Mouse (Mus musculus) kidney, postnatal 0 days (tissue): ENCODE measurements around the gene Eif5. TPM values are rescaled to one million over a fixed set of nuclear protein-coding genes. Genes with fewer than 3 reads are reported as not detected.

Experiments used
- ATAC-seq: fragments of 200-750 bp; cut with Nextera tagmentation; replicated peaks from 2 replicates; pipeline ENCODE4 v1.8.0; 2017; ENCODE audit warnings: low read depth, moderate number of reproducible peaks, moderate TSS enrichment, moderate library complexity; ENCODE audit not compliant: low FRiP score
- DNase-seq: peaks from one replicate; pipeline ENCODE4 v3.0.0-alpha.2; 2016; ENCODE audit warnings: low spot score
- H3K27ac ChIP-seq: fragments of 300-500 bp; sonication (generic); 2 replicates; pipeline ENCODE4 v1.5.1; 2014; ENCODE audit warnings: mild to moderate bottlenecking
- H3K27me3 ChIP-seq: fragments of 300-500 bp; sonication (generic); 2 replicates; pipeline ENCODE4 v1.6.1; 2014; ENCODE audit warnings: low read length, mixed read lengths; ENCODE audit not compliant: insufficient read depth
- H3K36me3 ChIP-seq: fragments of 300-500 bp; sonication (generic); 2 replicates; pipeline ENCODE4 v1.6.1; 2014; ENCODE audit warnings: low read length, mixed read lengths; ENCODE audit not compliant: insufficient read depth
- H3K4me1 ChIP-seq: fragments of 300-500 bp; sonication (generic); replicated peaks from 2 replicates; pipeline ENCODE4 v1.6.1; 2014; ENCODE audit warnings: antibody characterized with exemption, low read length, mixed read lengths; ENCODE audit not compliant: insufficient read depth
- H3K4me2 ChIP-seq: fragments of 300-500 bp; sonication (generic); 2 replicates; pipeline ENCODE4 v1.6.1; 2014; ENCODE audit warnings: mild to moderate bottlenecking, low read length, moderate library complexity, mixed read lengths
- H3K4me3 ChIP-seq: fragments of 300-500 bp; sonication (generic); replicated peaks from 2 replicates; pipeline ENCODE4 v1.5.1; 2014; ENCODE audit warnings: low read depth, low read length
- H3K9ac ChIP-seq: fragments of 300-500 bp; sonication (generic); 2 replicates; pipeline ENCODE4 v1.6.1; 2014; ENCODE audit warnings: low read depth, low read length
- H3K9me3 ChIP-seq: fragments of 300-500 bp; sonication (generic); replicated peaks from 2 replicates; pipeline ENCODE4 v1.6.1; 2016; ENCODE audit warnings: low read length, inconsistent platforms, mixed read lengths
- CTCF ChIP-seq: IDR thresholded peaks from 2 replicates; pipeline ENCODE4 v1.5.1; 2016; ENCODE audit warnings: antibody characterized with exemption, low read depth, mild to moderate bottlenecking, moderate library complexity
- WGBS: fragments of 180-500 bp; shearing (Covaris S2); extraction: QIAGEN DNeasy Blood & Tissue Kit; methylation state at CpG from one replicate; pipeline ENCODE4 v1.1.7; 2014; 5-methylcytosine and 5-hydroxymethylcytosine counted together
- polyA plus RNA-seq: library from polyadenylated mRNA; unstranded; fragments of >200 nt; fragmentation: Nextera tagmentation; extraction: Ambion mirVana; gene quantifications from 2 replicates; pipeline ENCODE4 v1.2.1, GENCODE M21; 2015

Eif5 gene
- polyA plus RNA-seq, 1 experiment from 2014 or later = 701 TPM

DNA sequence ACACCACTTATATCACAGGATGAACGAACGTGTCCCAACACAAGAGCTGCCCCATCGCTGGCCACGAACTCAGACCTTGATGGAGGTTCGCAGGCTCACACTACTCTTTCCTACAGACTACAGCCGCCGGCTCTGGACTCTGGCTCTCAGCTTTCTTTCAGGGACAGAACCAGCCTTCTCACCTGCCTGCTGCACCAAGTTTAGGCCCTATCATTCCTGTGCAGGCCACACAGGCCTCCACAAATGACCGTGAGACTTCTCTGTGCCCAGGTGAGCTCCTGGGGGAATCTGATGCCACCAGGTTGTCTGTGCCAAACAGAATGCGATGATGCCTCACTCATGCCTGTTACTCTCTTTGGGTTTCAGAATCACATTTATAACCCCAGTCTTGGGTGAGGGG, 19.4 kb upstream of the Eif5 start:
- H3K4me3 ChIP-seq = no peak overlapping the region
- H3K27ac ChIP-seq = no peak overlapping the region
- WGBS = 90% methylated on average over 9 of the region's 9 CpGs
- no peak for TF ChIP-seq CTCF
- ATAC-seq (no peak), DNase-seq (no peak)
- no peaks in the 10 kb centered on the region for H3K27me3 ChIP-seq
- no peaks in the 10 kb centered on the region for H3K9me3 ChIP-seq
- H3K4me1 ChIP-seq = 0 out of 2 replicates have a peak, but pooled peaks cover 7% of the 10 kb centered on the region
- H3K9ac ChIP-seq = no peak overlapping the region
- no peaks in the 10 kb centered on the region for H3K36me3 ChIP-seq
- no peak overlapping the region for H3K4me2 ChIP-seq

DNA sequence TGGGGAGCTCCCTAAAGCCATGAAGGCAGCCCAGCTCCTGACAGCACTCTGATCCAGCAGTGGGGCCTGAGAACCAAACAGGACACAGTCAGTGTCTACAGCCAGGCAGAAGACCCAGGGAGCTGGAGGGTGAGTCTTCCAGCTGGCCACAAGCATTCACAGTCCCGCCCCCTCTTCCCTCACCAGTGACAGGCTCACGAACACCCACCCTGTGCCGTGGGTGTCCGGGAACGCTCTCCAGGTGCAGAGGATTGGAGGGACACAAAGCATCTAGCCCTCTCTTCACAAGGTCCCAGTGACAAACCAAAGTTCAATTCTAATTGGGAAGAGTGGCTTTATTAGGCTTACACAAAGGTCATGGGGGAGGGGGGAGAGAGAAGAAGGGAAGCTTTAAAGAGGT, 18.0 kb upstream of the Eif5 start:
- no peaks in the 10 kb centered on the region for H3K27me3 ChIP-seq
- H3K4me2 ChIP-seq = no peak overlapping the region
- H3K4me1 ChIP-seq = no peaks in the 10 kb centered on the region
- H3K27ac ChIP-seq = no peak overlapping the region
- ATAC-seq = no peak
- H3K4me3 ChIP-seq = no peak overlapping the region
- no peaks in the 10 kb centered on the region for H3K36me3 ChIP-seq
- no peak for TF ChIP-seq CTCF
- no peaks in the 10 kb centered on the region for H3K9me3 ChIP-seq
- 73% methylated on average over 5 of the region's 5 CpGs for WGBS
- no peak for DNase-seq
- no peak overlapping the region for H3K9ac ChIP-seq

DNA sequence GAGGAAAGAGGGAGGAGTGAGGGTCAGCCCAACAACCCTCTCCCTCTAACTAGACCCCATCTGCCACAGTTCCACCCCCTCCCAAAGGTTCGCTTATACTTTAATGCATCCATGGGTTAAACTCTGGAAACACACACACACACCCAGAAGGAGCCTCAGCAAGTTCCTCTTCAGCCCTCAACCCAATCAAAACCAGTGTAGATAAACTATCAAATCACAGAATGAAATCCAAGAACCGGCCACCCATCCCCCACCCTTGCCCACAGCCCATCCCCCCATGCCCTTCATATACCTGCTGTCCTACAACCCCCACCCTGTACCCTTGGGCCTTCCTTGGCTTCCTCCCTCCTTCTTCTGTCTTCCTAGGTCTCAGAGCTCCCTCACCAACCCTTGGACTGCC, 16.8 kb upstream of the Eif5 start:
- Histone ChIP-seq H3K27ac (no peak overlapping the region), H3K36me3 (no peaks in the 10 kb centered on the region), H3K4me1 (no peaks in the 10 kb centered on the region), H3K9ac (no peak overlapping the region), H3K27me3 (no peaks in the 10 kb centered on the region), H3K4me3 (no peak overlapping the region), H3K4me2 (no peak overlapping the region), H3K9me3 (no peaks in the 10 kb centered on the region)
- 70% methylated on average over 2 of the region's 2 CpGs for WGBS
- no peak for DNase-seq
- no peak for TF ChIP-seq CTCF
- no peak for ATAC-seq

DNA sequence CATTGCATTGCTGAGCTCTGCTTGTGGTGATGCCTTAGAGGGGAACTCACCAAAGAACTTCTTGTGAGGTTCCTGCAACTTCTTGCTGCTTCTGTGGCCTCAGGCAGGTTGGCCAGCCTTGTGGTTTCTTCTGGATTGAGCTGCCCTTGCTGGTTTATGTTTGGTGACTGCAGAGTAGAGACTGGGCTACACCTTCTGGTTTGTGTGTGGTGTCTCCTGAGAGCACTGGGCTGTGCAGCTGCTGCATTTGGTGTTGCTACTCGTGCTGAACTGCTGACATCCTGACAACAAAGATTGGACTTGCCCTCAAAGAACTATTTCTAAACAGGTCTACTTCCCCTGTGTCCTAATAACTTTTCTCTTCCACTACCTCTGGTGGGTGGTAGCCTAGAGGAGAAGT, 13.3 kb upstream of the Eif5 start:
- Histone ChIP-seq H3K27me3 (no peaks in the 10 kb centered on the region), H3K9ac (no peak overlapping the region), H3K4me2 (no peak overlapping the region), H3K4me1 (no peaks in the 10 kb centered on the region), H3K9me3 (no peaks in the 10 kb centered on the region), H3K4me3 (no peak overlapping the region), H3K36me3 (no peaks in the 10 kb centered on the region), H3K27ac (no peak overlapping the region)
- DNase-seq = no peak
- 57% methylated on average over 1 of the region's 1 CpGs for WGBS
- ATAC-seq = no peak
- TF ChIP-seq CTCF = no peak

DNA sequence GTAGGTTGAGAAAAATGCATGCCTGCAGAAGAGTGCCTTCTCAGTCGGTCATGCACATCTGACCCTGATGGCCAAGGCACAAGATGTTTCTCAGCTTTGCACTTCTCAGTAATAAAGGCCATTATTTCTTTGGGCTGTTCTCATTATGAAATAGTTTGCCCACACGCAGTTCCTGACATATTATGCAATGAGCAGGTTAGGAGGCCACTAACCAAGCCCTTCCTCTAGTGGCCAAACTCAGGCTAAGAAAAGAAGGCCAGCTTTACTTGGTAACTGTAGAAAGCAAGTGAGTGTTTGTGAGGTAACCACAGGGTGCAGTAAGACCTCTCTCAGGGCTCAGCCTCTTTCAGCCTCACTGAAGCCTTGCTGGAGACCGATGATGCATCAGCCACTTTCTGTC, 12.9 kb upstream of the Eif5 start:
- ATAC-seq (no peak), DNase-seq (no peak)
- Histone ChIP-seq H3K4me3 (no peak overlapping the region), H3K4me2 (no peak overlapping the region), H3K27ac (no peak overlapping the region), H3K9me3 (no peaks in the 10 kb centered on the region), H3K9ac (no peak overlapping the region), H3K4me1 (no peaks in the 10 kb centered on the region), H3K36me3 (no peaks in the 10 kb centered on the region), H3K27me3 (no peaks in the 10 kb centered on the region)
- TF ChIP-seq CTCF = no peak
- WGBS = 81% methylated on average over 3 of the region's 3 CpGs

DNA sequence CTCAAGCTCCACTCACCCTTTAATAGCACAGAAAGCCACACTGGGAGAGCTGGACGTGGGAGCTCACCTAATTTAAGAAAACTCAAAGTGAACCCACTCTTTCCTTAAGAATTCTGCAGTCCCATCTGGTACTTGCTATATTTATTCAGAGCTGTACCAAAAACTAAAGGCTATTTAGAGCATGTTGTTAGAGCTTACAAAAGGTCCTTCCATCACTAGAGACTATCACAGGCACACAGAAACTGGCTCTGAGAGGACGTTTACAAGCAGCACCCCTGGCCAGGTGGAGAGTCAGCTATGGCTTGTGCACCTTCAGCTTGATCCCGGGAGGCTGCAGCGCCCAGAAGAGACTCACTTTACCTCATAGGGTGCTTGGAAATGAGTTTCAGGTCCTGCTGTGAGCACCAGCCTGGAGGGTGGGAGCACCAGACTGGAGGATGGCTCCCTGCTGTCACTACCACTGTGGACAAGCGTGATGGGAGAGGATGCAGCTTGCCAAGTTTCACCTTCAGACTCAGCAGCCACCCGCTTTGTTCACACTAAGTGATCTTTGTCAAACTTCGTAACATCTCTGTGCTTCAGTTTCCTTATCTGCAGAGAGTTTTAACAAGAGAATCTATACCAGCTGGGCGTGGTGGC, 10.1 kb upstream of the Eif5 start:
- no peaks in the 10 kb centered on the region for H3K4me1 ChIP-seq
- no peak overlapping the region for H3K27ac ChIP-seq
- H3K36me3 ChIP-seq = no peaks in the 10 kb centered on the region
- no peaks in the 10 kb centered on the region for H3K27me3 ChIP-seq
- TF ChIP-seq CTCF = no peak
- H3K4me2 ChIP-seq = no peak overlapping the region
- no peak overlapping the region for H3K4me3 ChIP-seq
- WGBS = 64% methylated on average over 8 of the region's 8 CpGs
- DNase-seq (no peak), ATAC-seq (no peak)
- H3K9ac ChIP-seq = no peak overlapping the region
- H3K9me3 ChIP-seq = no peaks in the 10 kb centered on the region

DNA sequence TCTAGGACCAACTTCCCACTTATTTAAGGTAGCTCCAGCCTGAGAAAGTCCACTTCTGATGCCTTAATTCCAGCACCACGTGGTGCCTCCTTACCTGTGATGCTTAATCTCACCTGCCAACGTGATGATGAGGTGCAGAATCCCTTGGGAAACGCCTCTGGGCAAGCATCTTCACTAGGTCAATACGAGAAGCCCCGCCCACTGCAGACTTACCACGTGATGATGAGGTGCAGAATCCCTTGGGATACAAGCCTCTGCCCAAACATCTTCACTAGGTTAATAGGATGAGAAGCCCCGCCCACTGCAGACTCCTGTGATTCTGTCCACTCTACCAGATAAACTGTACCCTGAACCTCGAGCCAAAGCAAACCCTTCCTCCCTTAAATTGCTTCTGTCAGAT, 8.6 kb upstream of the Eif5 start:
- Histone ChIP-seq H3K27ac (no peak overlapping the region), H3K4me3 (no peak overlapping the region), H3K9ac (no peak overlapping the region), H3K9me3 (no peaks in the 10 kb centered on the region), H3K36me3 (no peaks in the 10 kb centered on the region), H3K4me1 (no peaks in the 10 kb centered on the region), H3K27me3 (no peaks in the 10 kb centered on the region), H3K4me2 (no peak overlapping the region)
- TF ChIP-seq CTCF = no peak
- 18% methylated on average over 8 of the region's 8 CpGs for WGBS
- ATAC-seq (no peak), DNase-seq (no peak)
